Mouse (Mus musculus) kidney, embryonic 15.5 days (tissue): Measurements from ENCODE around the gene Ppp1r16b. TPM values are rescaled to one million over a fixed set of nuclear protein-coding genes. Genes with fewer than 3 reads are reported as not detected.

Source experiments
- ATAC-seq: fragments of 200-750 bp; cut with Nextera tagmentation; replicated peaks from 2 replicates; pipeline ENCODE4 v1.8.0; 2017; ENCODE audit warnings: moderate TSS enrichment; ENCODE audit not compliant: low FRiP score
- H3K27ac ChIP-seq: fragments of 300-500 bp; sonication (generic); 2 replicates; pipeline ENCODE4 v1.5.1; 2015; ENCODE audit warnings: mild to moderate bottlenecking, inconsistent platforms
- H3K27me3 ChIP-seq: fragments of 300-500 bp; sonication (generic); 2 replicates; pipeline ENCODE4 v1.6.1; 2015; ENCODE audit warnings: inconsistent platforms
- H3K36me3 ChIP-seq: fragments of 300-500 bp; sonication (generic); 2 replicates; pipeline ENCODE4 v1.6.1; 2015; ENCODE audit warnings: inconsistent platforms
- H3K4me1 ChIP-seq: fragments of 300-500 bp; sonication (generic); 2 replicates; pipeline ENCODE4 v1.6.1; 2015; ENCODE audit warnings: inconsistent platforms
- H3K4me2 ChIP-seq: fragments of 300-500 bp; sonication (generic); 2 replicates; pipeline ENCODE4 v1.6.1; 2015; ENCODE audit warnings: moderate library complexity, mild to moderate bottlenecking, inconsistent platforms
- H3K4me3 ChIP-seq: fragments of 300-500 bp; sonication (generic); replicated peaks from 2 replicates; pipeline ENCODE4 v1.5.1; 2015; ENCODE audit warnings: mild to moderate bottlenecking, inconsistent platforms
- H3K9ac ChIP-seq: fragments of 300-500 bp; sonication (generic); 2 replicates; pipeline ENCODE4 v1.6.1; 2015; ENCODE audit warnings: mild to moderate bottlenecking, inconsistent platforms
- H3K9me3 ChIP-seq: fragments of 300-500 bp; sonication (generic); replicated peaks from 2 replicates; pipeline ENCODE4 v1.6.1; 2016; ENCODE audit warnings: inconsistent platforms
- WGBS: fragments of 180-500 bp; shearing (Covaris S2); methylation state at CpG from one replicate; pipeline ENCODE4 v1.1.7; 2015; ENCODE audit warnings: mixed read lengths; 5-methylcytosine and 5-hydroxymethylcytosine counted together
- polyA plus RNA-seq: library from polyadenylated mRNA; unstranded; fragments of >200 nt; fragmentation: Nextera tagmentation; extraction: Ambion mirVana; gene quantifications from 2 replicates; pipeline ENCODE4 v1.2.1, GENCODE M21; 2015

The Ppp1r16b gene
- polyA plus RNA-seq, 1 experiment from 2014 or later = 14.9 TPM

- H3K4me2 ChIP-seq = no peak overlapping the region
- no peak overlapping the region for H3K9ac ChIP-seq
- ATAC-seq = no peak
- H3K27me3 ChIP-seq = no peaks in the 10 kb centered on the region
- WGBS = 81% methylated on average over 6 of the region's 6 CpGs
- 0 out of 2 replicates have a peak, but pooled peaks cover 9% of the 10 kb centered on the region for H3K36me3 ChIP-seq
- no peaks in the 10 kb centered on the region for H3K9me3 ChIP-seq
- H3K27ac ChIP-seq = no peak overlapping the region
- H3K4me3 ChIP-seq = no peak overlapping the region
- peaks cover 7% of the 10 kb centered on the region; the same call in 1 of the 2 replicates for H3K4me1 ChIP-seq
Observed at GRCm38 (mm10) chr2:158699908-158700307, 34.7 kb downstream of the Ppp1r16b start.

- Histone ChIP-seq H3K4me2 (no peak overlapping the region), H3K4me3 (no peak overlapping the region), H3K27ac (no peak overlapping the region), H3K4me1 (peaks cover 2% of the 10 kb centered on the region; the same call in 1 of the 2 replicates), H3K9ac (no peak overlapping the region), H3K27me3 (no peaks in the 10 kb centered on the region), H3K9me3 (no peaks in the 10 kb centered on the region), H3K36me3 (0 out of 2 replicates have a peak, but pooled peaks cover 9% of the 10 kb centered on the region)
- WGBS = 87% methylated on average over 17 of the region's 17 CpGs
- ATAC-seq = no peak
Observed at GRCm38 (mm10) chr2:158700535-158701256, 35.5 kb downstream of the Ppp1r16b start.

GRCm38 (mm10) chr2:158701505-158701904 lies 36.3 kb downstream of the Ppp1r16b start:
- H3K9ac ChIP-seq = no peak overlapping the region
- 0 out of 2 replicates have a peak overlapping the region, but pooled peaks have one; percentile 10 for H3K27ac ChIP-seq
- H3K36me3 ChIP-seq = 0 out of 2 replicates have a peak, but pooled peaks cover 9% of the 10 kb centered on the region
- no peak overlapping the region for H3K4me3 ChIP-seq
- ATAC-seq = no peak
- no peak overlapping the region for H3K4me2 ChIP-seq
- no peaks in the 10 kb centered on the region for H3K27me3 ChIP-seq
- no peaks in the 10 kb centered on the region for H3K9me3 ChIP-seq
- H3K4me1 ChIP-seq = no peaks in the 10 kb centered on the region
- 95% methylated on average over 9 of the region's 9 CpGs for WGBS

- no peak overlapping the region for H3K9ac ChIP-seq
- 0 out of 2 replicates have a peak, but pooled peaks cover 7% of the 10 kb centered on the region for H3K36me3 ChIP-seq
- H3K27ac ChIP-seq = peak overlapping the region; percentile 52; the same call in 1 of the 2 replicates
- no peak overlapping the region for H3K4me3 ChIP-seq
- WGBS = 74% methylated on average over 5 of the region's 5 CpGs
- H3K27me3 ChIP-seq = no peaks in the 10 kb centered on the region
- H3K4me2 ChIP-seq = no peak overlapping the region
- no peak for ATAC-seq
- no peaks in the 10 kb centered on the region for H3K4me1 ChIP-seq
- no peaks in the 10 kb centered on the region for H3K9me3 ChIP-seq
Observed at GRCm38 (mm10) chr2:158702176-158702575, 37.0 kb downstream of the Ppp1r16b start.

- Histone ChIP-seq H3K9ac (no peak overlapping the region), H3K36me3 (0 out of 2 replicates have a peak, but pooled peaks cover 3% of the 10 kb centered on the region), H3K27me3 (no peaks in the 10 kb centered on the region), H3K4me1 (no peaks in the 10 kb centered on the region), H3K4me3 (no peak overlapping the region), H3K9me3 (no peaks in the 10 kb centered on the region), H3K27ac (no peak overlapping the region), H3K4me2 (no peak overlapping the region)
- ATAC-seq = no peak
- 72% methylated on average over 3 of the region's 3 CpGs for WGBS
Observed at GRCm38 (mm10) chr2:158704720-158705119, 39.5 kb downstream of the Ppp1r16b start.

- Histone ChIP-seq H3K36me3 (0 out of 2 replicates have a peak, but pooled peaks cover 3% of the 10 kb centered on the region), H3K4me2 (no peak overlapping the region)
- ATAC-seq = no peak
Observed at GRCm38 (mm10) chr2:158705529-158705928, 40.3 kb downstream of the Ppp1r16b start.

GRCm38 (mm10) chr2:158706704-158707408 lies 41.7 kb downstream of the Ppp1r16b start:
- H3K4me3 ChIP-seq = no peak overlapping the region
- no peak for ATAC-seq
- no peak overlapping the region for H3K4me2 ChIP-seq
- H3K9ac ChIP-seq = no peak overlapping the region
- no peaks in the 10 kb centered on the region for H3K36me3 ChIP-seq
- H3K27ac ChIP-seq = no peak overlapping the region
- H3K4me1 ChIP-seq = no peaks in the 10 kb centered on the region
- no peaks in the 10 kb centered on the region for H3K9me3 ChIP-seq
- H3K27me3 ChIP-seq = no peaks in the 10 kb centered on the region
- 87% methylated on average over 10 of the region's 10 CpGs for WGBS

More at GRCm38 (mm10) chr2:158705529-158705928, 40.3 kb downstream of the Ppp1r16b start:
- Histone ChIP-seq H3K9me3 (no peaks in the 10 kb centered on the region), H3K4me1 (no peaks in the 10 kb centered on the region), H3K4me3 (no peak overlapping the region), H3K27ac (no peak overlapping the region), H3K27me3 (no peaks in the 10 kb centered on the region), H3K9ac (no peak overlapping the region)
- WGBS = 91% methylated on average over 6 of the region's 6 CpGs

GRCm38 (mm10) chr2:158708121-158708520 lies 42.9 kb downstream of the Ppp1r16b start:
- no peak overlapping the region for H3K4me2 ChIP-seq
- 89% methylated on average over 12 of the region's 12 CpGs for WGBS
- no peaks in the 10 kb centered on the region for H3K9me3 ChIP-seq
- no peaks in the 10 kb centered on the region for H3K27me3 ChIP-seq
- H3K4me1 ChIP-seq = no peaks in the 10 kb centered on the region
- no peak for ATAC-seq
- no peak overlapping the region for H3K27ac ChIP-seq
- no peak overlapping the region for H3K9ac ChIP-seq
- no peaks in the 10 kb centered on the region for H3K36me3 ChIP-seq
- no peak overlapping the region for H3K4me3 ChIP-seq

GRCm38 (mm10) chr2:158711929-158712751 lies 46.9 kb downstream of the Ppp1r16b start:
- no peaks in the 10 kb centered on the region for H3K27me3 ChIP-seq
- no peak overlapping the region for H3K4me3 ChIP-seq
- H3K9ac ChIP-seq = no peak overlapping the region
- peaks cover 5% of the 10 kb centered on the region; the same call in 1 of the 2 replicates for H3K4me1 ChIP-seq
- no peak overlapping the region for H3K4me2 ChIP-seq
- ATAC-seq = 0 out of 2 replicates have a peak, but pooled peaks have one; percentile 30
- no peaks in the 10 kb centered on the region for H3K9me3 ChIP-seq
- 47% methylated on average over 12 of the region's 12 CpGs for WGBS
- H3K27ac ChIP-seq = no peak overlapping the region
- no peaks in the 10 kb centered on the region for H3K36me3 ChIP-seq

GRCm38 (mm10) chr2:158714826-158715225 lies 49.6 kb downstream of the Ppp1r16b start:
- 83% methylated on average over 6 of the region's 6 CpGs for WGBS
- Histone ChIP-seq H3K9ac (no peak overlapping the region), H3K9me3 (no peaks in the 10 kb centered on the region), H3K36me3 (no peaks in the 10 kb centered on the region), H3K4me1 (peaks cover 5% of the 10 kb centered on the region; the same call in 1 of the 2 replicates), H3K4me3 (no peak overlapping the region), H3K27ac (no peak overlapping the region), H3K4me2 (no peak overlapping the region), H3K27me3 (no peaks in the 10 kb centered on the region)
- no peak for ATAC-seq

- Histone ChIP-seq H3K36me3 (no peaks in the 10 kb centered on the region), H3K9ac (no peak overlapping the region), H3K27me3 (no peaks in the 10 kb centered on the region), H3K4me3 (no peak overlapping the region), H3K9me3 (no peaks in the 10 kb centered on the region), H3K27ac (no peak overlapping the region), H3K4me2 (no peak overlapping the region), H3K4me1 (peaks cover 5% of the 10 kb centered on the region; the same call in 1 of the 2 replicates)
- 35% methylated on average over 5 of the region's 5 CpGs for WGBS
- no peak for ATAC-seq
Observed at GRCm38 (mm10) chr2:158716066-158716465, 50.9 kb downstream of the Ppp1r16b start.
